Mouse (Mus musculus) kidney, postnatal 0 days (tissue): ENCODE measurements at regions not wholly inside any gene's neighbourhood (a gene's known extent, or its start where the extent isn't known, plus 50 kb on each side); places are given as distances from the start of the nearest gene placed in this dataset.

Source experiments
- ATAC-seq: fragments of 200-750 bp; cut with Nextera tagmentation; replicated peaks from 2 replicates; pipeline ENCODE4 v1.8.0; 2017; ENCODE audit warnings: low read depth, moderate number of reproducible peaks, moderate TSS enrichment, moderate library complexity; ENCODE audit not compliant: low FRiP score
- DNase-seq: peaks from one replicate; pipeline ENCODE4 v3.0.0-alpha.2; 2016; ENCODE audit warnings: low spot score
- H3K27ac ChIP-seq: fragments of 300-500 bp; sonication (generic); 2 replicates; pipeline ENCODE4 v1.5.1; 2014; ENCODE audit warnings: mild to moderate bottlenecking
- H3K27me3 ChIP-seq: fragments of 300-500 bp; sonication (generic); 2 replicates; pipeline ENCODE4 v1.6.1; 2014; ENCODE audit warnings: low read length, mixed read lengths; ENCODE audit not compliant: insufficient read depth
- H3K36me3 ChIP-seq: fragments of 300-500 bp; sonication (generic); 2 replicates; pipeline ENCODE4 v1.6.1; 2014; ENCODE audit warnings: low read length, mixed read lengths; ENCODE audit not compliant: insufficient read depth
- H3K4me1 ChIP-seq: fragments of 300-500 bp; sonication (generic); replicated peaks from 2 replicates; pipeline ENCODE4 v1.6.1; 2014; ENCODE audit warnings: antibody characterized with exemption, low read length, mixed read lengths; ENCODE audit not compliant: insufficient read depth
- H3K4me2 ChIP-seq: fragments of 300-500 bp; sonication (generic); 2 replicates; pipeline ENCODE4 v1.6.1; 2014; ENCODE audit warnings: mild to moderate bottlenecking, low read length, moderate library complexity, mixed read lengths
- H3K4me3 ChIP-seq: fragments of 300-500 bp; sonication (generic); replicated peaks from 2 replicates; pipeline ENCODE4 v1.5.1; 2014; ENCODE audit warnings: low read depth, low read length
- H3K9ac ChIP-seq: fragments of 300-500 bp; sonication (generic); 2 replicates; pipeline ENCODE4 v1.6.1; 2014; ENCODE audit warnings: low read depth, low read length
- H3K9me3 ChIP-seq: fragments of 300-500 bp; sonication (generic); replicated peaks from 2 replicates; pipeline ENCODE4 v1.6.1; 2016; ENCODE audit warnings: low read length, inconsistent platforms, mixed read lengths
- CTCF ChIP-seq: IDR thresholded peaks from 2 replicates; pipeline ENCODE4 v1.5.1; 2016; ENCODE audit warnings: antibody characterized with exemption, low read depth, mild to moderate bottlenecking, moderate library complexity
- WGBS: fragments of 180-500 bp; shearing (Covaris S2); extraction: QIAGEN DNeasy Blood & Tissue Kit; methylation state at CpG from one replicate; pipeline ENCODE4 v1.1.7; 2014; 5-methylcytosine and 5-hydroxymethylcytosine counted together

DNA sequence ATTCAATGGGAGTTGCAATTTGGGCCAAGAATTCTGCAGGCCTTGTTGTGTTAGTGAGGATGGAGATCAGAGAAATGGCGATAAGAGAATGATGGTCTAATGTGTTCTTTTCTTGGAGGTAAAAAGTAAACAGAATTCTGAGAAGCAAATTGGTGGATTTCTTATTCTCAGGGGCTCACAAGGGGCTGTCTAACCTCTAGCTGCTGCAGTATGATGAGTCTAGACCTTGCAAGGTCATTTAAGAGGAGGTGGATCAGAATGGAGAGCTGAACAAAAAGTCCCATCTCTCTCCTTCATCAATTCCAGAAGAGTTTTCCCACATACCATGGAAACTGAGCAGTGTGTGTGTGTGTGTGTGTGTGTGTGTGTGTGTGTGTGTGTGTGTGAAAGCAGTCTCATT is 128.1 kb downstream of the Cpeb2 start:
- WGBS: 88% methylated on average over 1 of the region's 1 CpGs
- no peaks in the 10 kb centered on the region for H3K36me3 ChIP-seq

DNA sequence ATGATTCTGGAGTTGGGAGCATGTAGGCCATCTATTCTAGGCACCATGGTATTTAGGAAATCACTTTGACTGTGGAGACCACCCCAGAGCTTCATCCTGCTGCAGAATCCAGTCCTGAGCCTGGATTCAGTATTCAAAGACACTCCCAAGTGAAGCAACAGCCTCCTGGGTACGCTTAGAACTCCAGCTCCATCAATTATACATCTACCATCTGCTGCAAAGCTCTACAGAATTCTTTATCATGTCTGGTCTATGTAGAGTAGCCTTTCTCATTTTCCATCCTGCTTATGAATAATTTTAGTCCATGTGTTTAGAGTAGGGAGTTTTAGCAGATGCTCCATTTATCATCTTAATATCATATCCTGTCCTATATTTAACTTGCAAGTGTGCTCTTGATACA is 139.4 kb downstream of the Cpeb2 start:
- no peak overlapping the region for H3K4me2 ChIP-seq
- TF ChIP-seq CTCF: no peak

More for the DNA sequence above, 128.1 kb downstream of the Cpeb2 start:
- DNase-seq: no peak
- no peak overlapping the region for H3K27ac ChIP-seq
- TF ChIP-seq CTCF: no peak
- no peak overlapping the region for H3K4me3 ChIP-seq
- H3K9ac ChIP-seq: no peak overlapping the region
- no peaks in the 10 kb centered on the region for H3K4me1 ChIP-seq
- no peak for ATAC-seq
- H3K9me3 ChIP-seq: no peaks in the 10 kb centered on the region
- no peaks in the 10 kb centered on the region for H3K27me3 ChIP-seq
- H3K4me2 ChIP-seq: no peak overlapping the region

GRCm38 (mm10) chr5:43384689-43385375 is 130.5 kb upstream of the C1qtnf7 start:
- Histone ChIP-seq H3K4me1 (no peaks in the 10 kb centered on the region), H3K27me3 (no peaks in the 10 kb centered on the region), H3K4me2 (no peak overlapping the region), H3K36me3 (no peaks in the 10 kb centered on the region), H3K4me3 (no peak overlapping the region), H3K9ac (no peak overlapping the region), H3K27ac (no peak overlapping the region), H3K9me3 (no peaks in the 10 kb centered on the region)
- TF ChIP-seq CTCF: no peak
- ATAC-seq: no peak
- DNase-seq: no peak
- WGBS: 62% methylated on average over 3 of the region's 3 CpGs

More for the DNA sequence above, 139.4 kb downstream of the Cpeb2 start:
- no peaks in the 10 kb centered on the region for H3K4me1 ChIP-seq
- H3K9me3 ChIP-seq: no peaks in the 10 kb centered on the region
- no peaks in the 10 kb centered on the region for H3K36me3 ChIP-seq
- no peak overlapping the region for H3K27ac ChIP-seq
- H3K27me3 ChIP-seq: no peaks in the 10 kb centered on the region
- no peak for ATAC-seq
- no peak overlapping the region for H3K9ac ChIP-seq
- no peak for DNase-seq
- no peak overlapping the region for H3K4me3 ChIP-seq
- WGBS: 73% methylated on average over 1 of the region's 1 CpGs

DNA sequence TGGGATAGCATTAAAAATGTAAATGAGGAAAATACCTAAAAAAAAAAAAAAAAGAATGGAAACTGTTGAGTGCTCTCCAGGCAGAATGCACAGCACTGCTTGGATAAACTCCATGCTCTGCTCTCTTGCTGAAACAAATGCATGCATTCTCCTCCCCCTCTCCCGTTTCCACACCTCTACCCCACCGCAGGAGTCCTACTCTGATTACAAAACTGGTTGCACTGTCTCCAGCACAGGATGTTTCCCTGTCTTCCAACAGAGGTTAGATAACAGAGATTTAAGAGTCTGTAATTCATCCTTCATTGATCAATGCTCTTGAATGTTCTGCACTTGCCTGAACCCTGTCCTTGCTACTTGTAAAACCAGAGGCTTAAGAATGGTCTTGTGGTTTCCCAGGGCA is 124.3 kb upstream of the C1qtnf7 start:
- Histone ChIP-seq H3K4me2 (no peak overlapping the region), H3K27ac (no peak overlapping the region), H3K4me1 (no peaks in the 10 kb centered on the region), H3K9me3 (no peaks in the 10 kb centered on the region), H3K9ac (no peak overlapping the region), H3K4me3 (no peak overlapping the region), H3K27me3 (no peaks in the 10 kb centered on the region), H3K36me3 (no peaks in the 10 kb centered on the region)
- peak; percentile 25 for DNase-seq
- ATAC-seq: no peak
- TF ChIP-seq CTCF: no peak
- 2% methylated on average over 2 of the region's 2 CpGs for WGBS

DNA sequence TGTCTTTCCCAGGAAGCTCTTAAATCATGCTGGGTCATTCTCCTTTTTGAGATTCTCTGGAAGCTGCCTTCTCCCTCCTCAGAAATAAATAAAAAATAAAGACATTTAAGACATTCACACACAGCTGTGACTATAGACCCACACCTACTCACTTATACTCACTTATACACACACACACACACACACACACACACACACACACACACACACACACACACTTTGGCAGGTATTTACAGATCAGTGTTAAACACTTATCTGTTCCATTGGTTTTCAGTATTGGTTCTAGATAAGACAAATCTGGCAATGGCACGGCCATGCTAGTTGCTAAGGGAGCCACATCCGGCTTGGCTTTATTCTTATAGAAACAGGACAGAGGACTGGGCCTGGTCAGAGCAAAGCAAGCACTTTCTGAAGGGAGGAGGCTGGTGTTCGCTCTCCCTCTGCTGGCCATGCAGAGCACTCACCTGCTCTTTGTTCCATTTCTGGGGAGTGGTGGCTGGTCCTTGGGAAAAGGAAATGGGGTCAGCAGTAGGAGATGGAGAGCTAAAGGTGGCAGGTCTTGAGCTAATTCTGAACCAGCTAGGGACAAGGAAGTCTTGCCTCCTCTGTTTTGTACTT is 123.8 kb upstream of the C1qtnf7 start:
- H3K27me3 ChIP-seq: no peaks in the 10 kb centered on the region
- H3K27ac ChIP-seq: no peak overlapping the region
- TF ChIP-seq CTCF: peak; percentile 80
- H3K4me1 ChIP-seq: no peaks in the 10 kb centered on the region
- H3K9ac ChIP-seq: no peak overlapping the region
- DNase-seq: peak; percentile 77
- peak; percentile 54; the same call in 1 of the 2 replicates for ATAC-seq
- H3K9me3 ChIP-seq: no peaks in the 10 kb centered on the region
- 19% methylated on average over 3 of the region's 3 CpGs for WGBS
- H3K4me3 ChIP-seq: no peak overlapping the region
- no peaks in the 10 kb centered on the region for H3K36me3 ChIP-seq
- H3K4me2 ChIP-seq: no peak overlapping the region

DNA sequence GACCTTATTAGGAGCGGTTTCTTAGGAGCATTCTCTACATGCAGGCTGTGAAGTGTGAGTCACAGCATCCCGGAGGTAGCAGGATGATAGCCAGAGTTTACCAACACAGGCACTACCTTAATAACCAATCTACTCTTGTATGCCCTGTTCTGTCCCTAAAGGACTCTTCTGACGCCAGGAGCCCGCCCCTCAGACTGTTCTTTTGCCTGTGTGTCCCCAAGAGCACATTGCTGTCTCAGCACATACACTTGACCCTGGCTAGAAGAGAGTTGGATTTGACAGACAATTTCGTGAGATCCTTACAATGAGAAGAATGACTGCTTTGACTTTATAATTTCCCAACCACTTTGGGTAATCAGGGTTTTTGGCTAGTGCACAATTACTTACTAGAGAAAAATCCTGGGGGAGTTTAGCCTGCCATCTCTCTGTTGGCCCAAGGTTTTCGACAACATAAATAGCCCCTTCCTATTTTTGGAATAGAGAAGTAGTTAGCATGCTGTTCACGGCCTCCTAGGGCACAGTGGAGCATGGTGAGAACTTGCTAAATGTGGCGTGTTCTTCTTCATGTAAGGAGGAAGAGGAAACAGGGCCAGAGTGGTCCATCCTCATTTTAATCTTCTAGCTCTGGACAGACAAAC is 122.3 kb upstream of the C1qtnf7 start:
- Histone ChIP-seq H3K27ac (no peak overlapping the region), H3K27me3 (no peaks in the 10 kb centered on the region), H3K4me2 (no peak overlapping the region), H3K4me1 (no peaks in the 10 kb centered on the region), H3K36me3 (no peaks in the 10 kb centered on the region), H3K4me3 (no peak overlapping the region), H3K9me3 (no peaks in the 10 kb centered on the region), H3K9ac (no peak overlapping the region)
- DNase-seq: no peak
- ATAC-seq: no peak
- WGBS: 76% methylated on average over 8 of the region's 8 CpGs
- TF ChIP-seq CTCF: no peak
